Mouse (Mus musculus) neutrophil, adult 83 days (primary cell): ENCODE data around the gene 9530068E07Rik. TPM values are rescaled to one million over a fixed set of nuclear protein-coding genes. Genes with fewer than 3 reads are reported as not detected.

ENCODE experiments used
- total RNA-seq, 2 experiments: library from RNA; stranded (reverse); gene quantifications; one replicate each; pipeline ENCODE4 v1.2.4; 2023

Gene 9530068E07Rik
- 100 to 1,000 TPM; 101 to 105 TPM for total RNA-seq

DNA sequence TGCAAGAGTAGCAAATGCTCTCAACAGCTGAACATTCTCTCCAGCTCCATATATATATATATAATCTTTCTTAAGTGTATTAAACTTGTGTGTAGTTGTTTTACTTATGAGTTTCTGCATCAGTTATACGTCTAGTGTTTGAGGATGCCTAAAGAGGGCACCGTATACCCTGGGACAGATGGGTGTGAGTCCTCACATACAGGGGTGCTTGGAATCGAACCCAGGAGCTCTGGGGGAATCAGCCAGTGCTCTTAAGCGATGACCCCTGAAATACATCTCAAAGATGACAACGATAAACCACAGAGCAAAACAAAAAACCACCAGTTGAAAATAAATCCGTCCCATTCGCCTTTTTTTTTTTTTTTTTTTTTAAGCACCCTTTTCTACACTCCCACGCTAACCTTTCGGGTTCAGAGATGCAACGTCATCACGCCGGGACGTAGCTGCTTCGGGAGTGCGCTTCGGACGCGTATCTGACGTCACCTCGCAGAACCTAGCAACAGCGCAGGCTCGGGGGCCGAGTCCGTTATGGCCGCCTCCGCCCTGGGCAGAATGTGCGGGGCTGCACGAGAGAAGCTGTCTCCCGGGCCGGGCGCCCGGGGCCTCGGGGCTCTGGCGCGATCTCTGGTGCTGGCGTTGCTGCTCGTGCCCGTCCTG lies at the start of gene 9530068E07Rik:
Gene 9530068E07Rik, plus strand, starts transcription at position 489 of the 657 bp plus-strand sequence.

DNA sequence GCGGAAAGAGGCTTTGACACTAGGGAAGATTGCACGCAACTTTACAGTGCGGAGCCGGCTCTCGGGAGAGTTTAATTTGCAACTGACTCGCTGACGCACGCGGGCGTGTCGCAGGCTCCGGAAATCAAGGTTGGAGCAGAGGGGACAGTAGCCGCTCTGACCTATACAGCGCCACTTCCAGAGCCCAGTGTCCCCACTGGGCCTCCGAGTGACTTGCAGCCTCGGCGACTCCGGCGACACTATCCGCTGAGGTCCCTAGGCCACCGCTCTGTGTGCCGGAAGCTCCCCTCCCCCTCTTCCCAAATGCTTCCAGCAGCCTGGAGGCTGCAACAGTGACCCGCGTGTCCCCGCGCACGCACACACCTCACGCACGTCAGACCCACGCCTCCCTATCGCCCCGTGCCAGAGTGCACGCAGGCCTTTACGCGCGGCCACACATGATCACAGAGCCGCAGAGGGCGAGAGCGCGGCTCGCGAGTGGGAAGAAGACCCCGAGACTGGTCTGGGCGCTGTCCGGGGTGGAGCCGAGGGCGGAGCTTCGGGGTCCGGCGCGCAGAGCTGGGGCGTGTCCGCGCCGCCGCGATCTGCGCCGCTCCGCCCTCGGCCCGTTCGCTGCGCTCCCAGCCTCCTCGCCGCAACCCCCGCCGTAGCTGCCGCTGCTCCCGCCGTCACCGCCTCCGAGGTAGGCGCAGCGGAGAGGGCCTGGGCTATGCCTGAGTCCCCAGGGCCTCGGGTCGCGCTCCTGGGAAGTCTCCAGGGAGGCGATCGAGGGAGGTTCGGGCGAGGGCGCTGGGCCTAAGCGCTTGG lies 35.6 kb upstream of the 9530068E07Rik start, which contains the start of gene Vdac1:
Gene Vdac1, plus strand, starts transcription at position 390 of the 807 bp plus-strand sequence.

Other genes with a start within 250 kb of the 9530068E07Rik start
- gene Olfr1371, start 182.4 kb upstream of the 9530068E07Rik start, total RNA-seq, result not detected
- 10 to 100 TPM; 72.6 to 85.0 TPM for gene Skp1a, start 164.4 kb upstream of the 9530068E07Rik start, total RNA-seq
- gene Tcf7, start 113.4 kb upstream of the 9530068E07Rik start, total RNA-seq, result 1 to 10 TPM in 1 of 2 experiments, under 1 TPM in 1; 0.75 to 1.1 TPM
- gene Vdac1, start 35.6 kb upstream of the 9530068E07Rik start, total RNA-seq, result 10 to 100 TPM; 78.8 to 79.9 TPM